Mouse (Mus musculus) spleen, adult 12 weeks (tissue): ENCODE results near the gene Gkap1.
A peak's percentile ranks its signal among the peaks of the same experiment; 100 is the strongest.

Experiments
- DNase-seq: peaks from one replicate; pipeline ENCODE4 v3.0.0; 2022; ENCODE audit warnings: low spot score

Gene Gkap1

DNA sequence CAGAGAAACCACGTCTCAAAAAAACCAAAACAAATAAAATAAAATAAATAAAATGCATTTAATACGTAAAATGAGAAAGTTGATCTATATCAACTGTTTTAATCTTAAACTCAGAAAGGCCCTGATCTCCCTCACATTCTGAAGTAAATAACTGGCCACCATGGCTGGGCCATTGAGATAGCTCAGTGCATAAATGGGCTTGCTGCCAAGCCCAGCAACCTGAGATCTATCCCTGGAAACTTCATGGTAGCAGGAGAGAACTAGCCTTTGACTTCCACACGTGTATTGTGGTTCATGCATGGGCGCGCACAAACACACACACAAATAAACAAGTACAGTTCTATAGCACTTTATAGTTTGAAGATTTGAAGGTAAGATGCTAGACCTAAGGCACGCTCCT lies 74.2 kb downstream of the Gkap1 start:
- no peak for DNase-seq

DNA sequence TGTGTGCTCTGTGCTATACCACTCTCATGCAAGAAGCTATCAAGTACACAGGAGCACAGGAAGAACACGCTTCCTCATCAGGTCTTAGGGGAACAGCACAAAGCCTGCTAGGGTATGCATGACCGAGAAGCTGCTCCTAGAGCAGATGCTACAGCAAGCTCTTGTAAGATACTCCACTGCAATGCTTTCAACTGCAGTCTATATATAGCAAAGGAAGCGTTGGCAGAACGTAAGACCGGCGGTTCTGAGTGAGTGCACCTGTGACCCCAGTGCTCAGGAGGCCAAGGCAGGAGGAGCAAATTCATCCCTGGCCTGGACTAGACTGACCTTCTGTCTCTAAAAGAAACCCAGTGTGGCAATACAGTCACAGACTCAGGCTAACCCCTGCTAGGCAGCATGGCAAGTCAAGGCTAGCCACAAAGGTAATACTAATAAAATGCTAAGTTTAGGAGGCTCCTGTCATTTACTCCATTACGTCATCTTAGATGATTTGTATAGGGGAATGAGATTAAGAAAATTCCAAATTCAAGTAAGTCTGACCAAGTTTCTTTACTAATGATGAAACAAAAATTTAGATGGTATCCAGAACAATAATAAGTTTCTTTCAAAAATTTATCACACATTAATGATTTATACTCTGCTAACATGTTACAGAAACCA lies 77.4 kb downstream of the Gkap1 start:
- DNase-seq: no peak

DNA sequence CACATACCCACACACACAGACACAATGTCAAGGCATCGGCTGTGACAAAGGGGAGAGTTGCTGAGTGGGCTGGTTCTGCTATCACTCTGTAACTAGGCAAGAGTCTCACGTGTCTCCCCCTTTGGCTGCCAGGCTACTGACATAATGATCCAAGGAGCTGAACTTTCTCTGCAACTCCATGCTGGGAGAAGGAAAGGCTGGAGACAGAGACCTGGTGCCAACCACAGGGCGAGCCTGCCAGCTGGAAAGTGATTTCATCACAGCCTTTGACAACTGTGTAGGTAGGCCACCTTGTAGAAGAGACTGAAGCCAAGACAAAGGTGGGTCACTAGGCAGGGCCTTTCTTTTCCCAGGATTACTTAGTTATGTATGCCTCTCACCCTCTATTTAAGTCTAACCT lies 78.3 kb downstream of the Gkap1 start:
- DNase-seq: no peak

GRCm38 (mm10) chr13:58194908-58195307 lies 80.6 kb downstream of the Gkap1 start:
- no peak for DNase-seq

- DNase-seq: no peak
These were observed 82.3 kb downstream of the Gkap1 start for GRCm38 (mm10) chr13:58193221-58193620.

DNA sequence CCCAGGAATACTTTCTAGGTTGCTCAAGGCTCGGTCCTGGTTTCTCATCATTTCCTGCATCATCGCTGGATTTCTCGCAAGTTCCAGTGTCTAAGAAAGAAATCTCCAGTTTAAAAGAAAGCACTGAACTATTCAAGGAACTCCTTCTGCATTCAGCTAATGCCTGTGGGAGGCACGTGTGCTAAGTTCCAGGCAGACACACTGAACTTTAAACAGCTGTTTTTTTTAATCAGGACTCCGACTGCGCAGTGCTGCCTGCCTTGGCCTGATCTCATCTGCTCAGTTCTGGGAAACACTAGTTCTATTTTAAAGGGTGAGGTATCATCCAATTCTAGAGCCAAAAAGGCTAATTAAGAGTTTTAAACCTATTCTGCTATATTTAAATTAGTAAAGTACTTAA lies 83.4 kb downstream of the Gkap1 start:
- DNase-seq: no peak

DNA sequence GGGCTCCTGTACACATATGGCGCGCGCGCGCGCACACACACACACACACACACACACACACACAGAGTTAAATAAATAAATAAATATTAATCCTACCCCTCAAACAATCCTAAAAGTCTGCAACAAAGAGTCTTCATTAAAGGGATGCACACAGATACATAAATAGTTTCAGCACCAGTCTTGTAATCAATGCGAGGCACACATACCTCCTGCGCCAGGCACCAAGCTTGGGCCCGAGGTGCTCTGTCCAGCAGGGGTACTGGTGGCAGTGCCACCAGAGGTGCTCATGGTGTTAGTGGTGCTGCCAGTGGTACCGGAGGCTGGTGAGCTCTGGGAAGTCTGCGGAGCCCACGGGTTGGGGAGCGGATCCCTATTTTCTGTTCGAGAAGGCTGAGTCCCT lies 84.0 kb downstream of the Gkap1 start:
- no peak for DNase-seq

GRCm38 (mm10) chr13:58189473-58189872 lies 86.0 kb downstream of the Gkap1 start:
- no peak for DNase-seq

DNA sequence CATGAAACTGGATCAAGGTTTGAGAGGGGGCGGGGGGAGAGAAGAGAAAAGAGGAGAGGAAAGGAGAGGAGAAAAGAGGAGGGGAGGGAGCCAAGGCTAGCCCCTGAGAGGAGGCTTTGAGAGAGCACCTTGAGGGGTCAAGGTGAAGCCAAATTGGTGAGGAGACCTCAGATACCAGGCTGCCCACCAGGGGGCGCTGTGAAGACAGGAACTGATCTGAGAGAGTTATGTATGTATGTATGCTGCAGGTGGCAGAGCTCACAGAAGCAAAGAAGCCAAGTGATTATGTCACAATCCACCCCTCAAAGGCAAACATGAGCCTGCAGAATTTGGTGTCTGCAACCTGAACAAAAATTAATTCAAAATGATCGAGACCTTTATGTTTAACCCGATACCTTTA lies 87.1 kb downstream of the Gkap1 start:
- DNase-seq: peak; percentile 79

DNA sequence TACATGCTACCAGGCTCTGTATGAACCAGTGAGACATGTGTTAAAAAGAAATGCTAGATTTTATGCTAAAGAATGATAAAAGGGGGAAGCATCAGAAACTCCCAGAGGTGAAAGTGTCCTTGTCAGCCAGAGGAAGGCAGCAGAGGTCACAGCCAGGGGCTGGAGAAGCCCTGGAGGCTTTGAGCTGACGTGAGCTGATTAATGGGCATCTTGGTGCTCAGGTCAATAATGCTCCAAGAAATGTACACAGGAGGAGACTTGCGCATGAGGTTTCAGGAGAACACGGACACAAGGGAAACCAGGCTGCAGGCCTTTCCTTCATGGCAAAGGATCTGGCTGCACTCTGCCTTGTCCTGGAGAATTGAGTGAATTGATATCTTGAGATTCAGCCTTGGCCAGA lies 87.7 kb downstream of the Gkap1 start:
- no peak for DNase-seq

- DNase-seq: no peak
These were observed 89.2 kb downstream of the Gkap1 start for GRCm38 (mm10) chr13:58186281-58186680.

DNA sequence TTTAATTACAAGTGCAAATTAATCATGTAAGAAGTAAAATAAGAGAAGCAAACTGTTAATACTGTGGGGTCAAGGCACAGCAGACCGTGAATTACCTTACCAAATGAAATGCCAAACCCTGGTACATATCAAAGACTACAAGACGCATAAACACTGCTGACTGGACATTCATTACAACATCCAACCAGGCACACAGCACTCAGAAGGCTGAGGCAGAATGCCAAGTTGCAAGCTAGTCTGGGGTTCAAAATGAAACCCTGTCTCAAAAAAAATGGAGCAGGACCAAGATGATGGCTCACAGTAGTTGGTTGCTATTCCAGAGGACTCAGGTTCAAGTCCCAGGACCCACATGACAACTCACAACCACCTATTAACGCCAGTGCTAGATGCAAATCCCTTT lies 91.4 kb downstream of the Gkap1 start:
- no peak for DNase-seq
